Mouse (Mus musculus): ENCODE measurements around the gene Cyb5r4.
A peak's percentile ranks its signal among the peaks of the same experiment; 100 is the strongest.
"Not testable (repeated sequence)": the region's sequence is repeated elsewhere in the genome, so short reads cannot be mapped to it uniquely, and the experiment has no call there.

The Cyb5r4 gene

DNA sequence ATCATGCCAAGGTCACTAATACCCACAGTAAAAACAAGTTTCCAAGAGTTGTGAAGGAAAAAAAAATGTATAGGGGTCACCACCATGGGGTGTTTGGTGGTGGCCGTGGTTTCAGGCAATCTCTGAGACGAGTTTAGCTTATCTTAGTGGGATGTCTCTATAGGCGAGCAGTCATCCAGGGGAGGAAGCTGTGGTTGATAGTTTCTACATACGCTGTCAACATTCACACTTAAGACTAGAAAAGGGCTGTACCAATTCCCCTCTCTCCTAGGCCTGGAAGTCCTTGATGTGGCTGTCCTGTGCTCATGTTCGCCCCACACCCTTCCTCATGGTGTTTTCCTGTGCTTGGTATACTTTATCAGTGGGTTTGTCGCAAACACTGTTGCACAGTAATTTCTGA is 4.0 kb downstream of the Cyb5r4 start:
- DNase-seq (ENCODE audit: low spot score) = no peak

DNA sequence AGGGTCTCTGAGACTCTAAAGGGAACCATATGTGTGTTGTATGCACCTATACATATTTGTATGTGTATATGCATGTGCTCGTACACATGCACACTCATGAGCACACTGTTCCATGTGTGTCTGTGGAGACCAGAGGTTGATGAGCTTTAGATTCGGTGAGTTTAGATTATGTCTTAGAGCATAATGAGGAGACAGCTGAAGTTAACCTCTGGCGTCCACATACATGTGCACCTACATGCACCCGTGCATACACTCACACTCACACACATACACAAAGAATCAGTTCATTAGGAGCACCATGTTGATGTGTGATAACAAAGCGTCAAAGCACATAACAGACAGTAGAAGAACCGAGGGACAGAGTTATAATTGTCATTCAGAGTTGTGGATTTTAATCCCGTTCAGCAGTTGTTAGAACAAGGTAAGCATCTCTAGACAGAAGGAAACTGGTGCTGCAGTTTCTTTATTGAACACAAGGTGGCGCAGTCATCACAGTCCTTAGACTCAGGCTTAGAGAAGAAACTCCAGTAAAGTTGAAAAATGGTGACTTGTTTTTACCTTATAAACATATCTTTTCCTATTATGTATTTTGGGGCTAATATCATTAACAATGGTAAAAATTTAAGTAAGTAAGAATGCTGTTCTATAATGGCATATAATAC is 5.7 kb downstream of the Cyb5r4 start:
- DNase-seq (ENCODE audit: low spot score) = peak; percentile 91

DNA sequence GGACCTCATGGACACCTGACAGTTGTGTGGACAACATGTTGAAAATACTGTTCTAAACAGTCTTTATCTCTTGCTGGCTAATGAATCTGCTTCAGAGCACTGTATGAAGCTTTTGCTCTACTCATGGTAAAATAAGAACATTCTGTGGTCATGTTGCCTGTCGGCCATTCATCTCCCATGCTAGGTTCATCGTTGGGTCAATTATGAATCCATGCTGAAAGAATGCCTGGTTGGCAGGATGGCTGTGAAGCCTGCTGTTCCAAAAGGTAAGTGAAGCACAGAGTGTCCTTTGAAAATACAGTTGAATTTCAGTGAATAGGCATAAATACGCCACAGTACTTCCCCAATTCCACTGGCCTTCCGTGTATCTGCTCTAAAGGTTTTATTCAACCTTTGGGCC is 10.4 kb downstream of the Cyb5r4 start:
- DNase-seq (ENCODE audit: low spot score) = no peak

DNA sequence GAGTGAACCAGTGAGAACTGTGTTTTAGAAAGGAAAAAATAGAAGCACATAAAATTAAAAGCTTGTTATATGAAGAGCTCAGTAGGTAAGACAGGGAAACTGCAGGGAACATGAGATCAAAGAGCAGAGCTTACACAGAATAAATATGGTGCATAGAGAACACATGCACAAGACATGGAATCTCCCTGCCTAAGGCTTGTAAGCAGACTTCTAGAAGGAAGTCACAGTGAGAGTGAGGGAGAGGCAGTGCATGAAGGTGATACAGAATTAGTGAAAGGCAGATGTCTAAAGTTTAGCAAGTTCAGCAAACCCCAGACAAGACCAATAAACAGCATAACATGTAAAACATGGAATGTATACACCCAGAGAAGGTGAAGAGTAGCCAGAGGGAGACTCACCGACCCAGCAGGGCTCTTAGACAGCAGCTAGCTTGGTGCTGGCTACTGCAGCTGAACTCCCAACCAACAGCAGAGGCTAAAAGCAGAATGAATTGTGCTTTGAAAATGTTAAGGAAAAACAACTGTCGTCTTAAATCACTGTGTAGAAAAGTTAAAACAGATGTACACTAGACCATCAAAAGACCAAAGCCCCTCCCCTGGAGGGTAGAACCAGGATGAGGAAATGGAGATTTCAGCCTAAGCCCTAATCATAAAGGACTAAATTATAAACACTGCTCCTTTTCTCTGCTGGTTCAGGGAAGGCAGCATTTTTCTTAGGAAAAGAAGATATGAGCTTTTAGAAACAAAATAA is 13.2 kb downstream of the Cyb5r4 start:
- peak; percentile 50 for DNase-seq (ENCODE audit: low spot score)

DNA sequence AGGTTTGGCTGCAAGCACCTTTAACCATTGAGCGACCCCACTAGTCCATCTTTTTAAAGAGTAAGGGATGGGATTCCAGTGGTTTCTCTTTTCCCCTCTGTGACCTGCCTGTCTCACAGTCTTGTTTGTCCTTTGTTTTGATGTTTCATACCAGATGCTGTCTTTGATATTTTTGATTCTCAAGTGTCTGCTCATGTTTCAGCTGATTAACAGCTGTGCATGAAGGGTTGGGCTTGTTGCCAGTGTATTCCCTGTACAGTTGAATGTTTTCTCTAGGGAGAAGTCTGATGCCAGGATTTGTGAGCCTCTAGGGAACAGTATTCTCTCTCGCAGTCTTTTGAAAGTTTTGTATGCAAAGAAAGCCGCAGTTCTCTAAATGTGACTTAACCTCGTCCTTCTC is 27.6 kb downstream of the Cyb5r4 start:
- DNase-seq (ENCODE audit: low spot score) = no peak

DNA sequence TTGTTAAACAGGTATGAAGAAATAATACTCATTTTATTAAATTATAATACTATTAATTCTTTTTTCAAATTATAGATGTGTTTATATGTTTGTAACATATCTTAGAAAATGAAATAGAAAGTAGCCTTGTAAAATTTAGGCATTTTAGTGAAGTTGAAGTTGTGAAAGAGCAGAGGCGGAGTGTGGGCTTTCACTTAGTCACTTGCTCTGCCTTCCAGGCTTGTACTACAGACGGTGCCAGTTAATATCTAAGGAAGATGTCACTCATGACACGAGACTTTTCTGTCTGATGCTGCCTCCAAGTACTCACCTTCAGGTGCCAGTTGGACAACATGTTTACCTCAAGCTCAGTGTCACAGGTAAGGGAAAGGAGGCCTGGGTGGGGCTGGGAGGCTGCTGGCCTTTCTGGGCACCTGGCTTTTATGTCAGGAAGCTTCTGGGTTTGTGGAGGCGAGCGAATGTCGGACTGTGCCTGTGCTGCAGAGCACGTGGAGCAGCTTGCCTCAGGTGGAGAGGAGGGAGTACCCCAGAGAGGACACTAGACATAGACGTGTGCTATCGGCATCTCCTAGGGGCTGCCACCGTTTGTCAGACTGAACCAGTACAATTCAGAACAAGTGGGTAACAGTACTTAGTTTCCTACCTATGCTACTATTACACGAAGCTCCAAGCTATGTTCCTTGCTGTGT is 33.9 kb downstream of the Cyb5r4 start:
- no peak for DNase-seq (ENCODE audit: low spot score)

DNA sequence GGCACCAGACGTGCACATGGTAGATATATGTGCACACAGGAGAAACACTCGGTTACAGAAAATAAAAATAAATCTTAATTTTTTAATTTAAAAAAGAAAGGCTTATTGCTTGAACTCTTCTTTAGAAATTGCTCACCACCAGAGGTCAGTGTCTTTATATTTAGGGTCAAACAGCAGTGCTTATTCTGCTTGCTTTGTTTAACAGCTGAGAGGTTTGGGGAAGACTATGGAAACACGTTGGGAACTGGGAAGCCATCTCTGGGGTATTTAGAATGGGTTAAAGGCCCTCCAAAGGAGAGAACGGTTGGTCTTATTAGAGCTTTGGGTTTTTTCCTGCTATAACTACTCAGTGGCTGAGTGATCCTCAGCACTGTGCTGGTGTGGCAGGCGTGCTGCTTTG is 40.5 kb downstream of the Cyb5r4 start:
- DNase-seq (ENCODE audit: low spot score) = peak; percentile 6

DNA sequence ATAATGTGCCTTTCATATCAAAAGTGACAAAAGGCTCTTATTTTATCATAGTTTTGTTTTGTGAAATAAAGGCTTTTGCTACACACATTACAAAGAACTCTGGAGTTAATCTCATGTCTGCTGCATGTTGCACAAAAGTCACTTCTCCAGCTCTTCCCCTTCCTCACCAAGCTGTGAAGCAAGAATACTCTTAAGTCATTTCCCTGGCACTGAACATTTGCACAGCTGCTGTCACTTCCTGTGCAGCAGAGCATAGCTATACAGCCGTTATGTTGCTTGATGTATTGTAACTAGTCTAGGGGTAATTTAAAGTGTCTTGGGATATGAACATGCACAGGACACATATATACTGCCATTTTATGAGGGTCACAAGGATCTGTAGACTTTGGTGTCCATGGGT is 46.3 kb downstream of the Cyb5r4 start:
- DNase-seq (ENCODE audit: low spot score) = no peak

DNA sequence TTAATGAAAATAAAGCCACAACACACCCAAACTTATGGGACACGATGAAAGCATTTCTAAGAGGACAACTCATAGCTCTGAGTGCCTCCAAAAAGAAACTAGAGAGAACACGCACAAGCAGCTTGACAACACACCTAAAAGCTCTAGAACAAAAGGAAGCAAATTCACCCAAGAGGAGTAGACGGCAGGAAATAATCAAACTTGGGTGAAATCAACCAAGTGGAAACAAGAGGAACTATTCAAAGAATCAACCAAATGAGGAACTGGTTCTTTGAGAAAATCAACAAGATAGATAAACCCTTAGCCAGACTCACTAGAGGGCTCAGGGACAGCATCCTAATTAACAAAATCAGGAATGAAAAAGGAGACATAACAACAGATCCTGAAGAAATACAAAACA is 49.8 kb downstream of the Cyb5r4 start:
- not testable (repeated sequence) for DNase-seq (ENCODE audit: low spot score)

DNA sequence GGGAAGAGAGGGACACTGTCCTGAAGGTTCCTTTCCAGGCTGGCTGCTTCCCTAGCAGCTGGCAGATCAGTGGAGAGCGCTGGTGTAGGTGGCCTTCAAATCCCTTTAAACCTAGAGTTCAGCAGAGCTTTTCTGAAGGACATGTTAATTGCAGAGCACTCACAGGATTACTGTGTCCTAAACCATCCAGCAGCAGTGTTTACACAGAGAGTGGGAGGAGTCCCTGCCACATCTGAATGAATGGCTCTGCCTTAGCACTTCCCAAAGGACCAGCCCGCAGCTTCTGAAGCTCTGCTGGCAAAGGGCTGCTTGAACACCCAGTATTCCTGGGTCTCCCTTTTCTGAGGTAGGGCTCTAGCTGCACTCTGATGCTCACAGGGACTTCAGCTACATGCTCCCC is 56.1 kb downstream of the Cyb5r4 start:
- DNase-seq (ENCODE audit: low spot score) = peak; percentile 19

DNA sequence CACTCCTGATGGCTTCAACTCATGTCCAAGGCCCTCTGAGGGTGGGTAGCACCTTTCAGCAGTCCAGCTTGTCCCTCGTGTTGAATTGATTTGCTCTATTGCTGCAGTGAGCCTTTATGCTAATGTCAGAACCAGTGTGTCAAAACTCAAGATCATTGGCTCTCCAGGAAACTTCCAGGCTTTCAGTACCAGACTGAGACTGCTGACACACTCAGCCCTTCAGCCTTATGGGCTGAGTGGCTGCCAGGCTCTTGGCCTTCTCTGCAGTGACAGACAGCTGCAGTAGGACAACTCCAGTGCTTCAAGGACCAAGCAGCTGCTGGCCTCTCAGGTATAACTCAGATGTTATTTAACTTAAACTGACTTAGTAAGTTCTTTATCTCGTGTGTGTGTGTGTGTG is 57.7 kb downstream of the Cyb5r4 start:
- DNase-seq (ENCODE audit: low spot score) = no peak

DNA sequence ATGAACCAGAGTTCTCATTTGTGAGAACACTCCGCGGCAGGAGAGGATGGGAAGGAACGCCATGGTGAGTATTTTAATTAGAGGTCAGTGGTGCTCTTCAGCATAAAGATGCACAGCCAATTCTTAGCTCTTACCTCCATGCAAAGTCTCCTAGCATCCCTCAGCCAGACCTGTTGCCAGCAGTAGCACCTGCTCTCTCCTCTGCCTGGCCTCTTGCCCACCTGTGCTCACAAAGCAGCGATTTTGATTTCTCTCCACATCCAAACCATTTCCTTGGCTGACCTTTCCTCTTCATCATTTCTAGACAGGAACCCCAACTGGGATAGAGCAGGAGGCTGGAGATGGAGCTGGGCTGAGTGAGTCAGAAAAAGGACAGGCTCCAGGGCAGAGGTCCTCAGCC is 65.2 kb downstream of the Cyb5r4 start:
- DNase-seq (ENCODE audit: low spot score) = no peak

DNA sequence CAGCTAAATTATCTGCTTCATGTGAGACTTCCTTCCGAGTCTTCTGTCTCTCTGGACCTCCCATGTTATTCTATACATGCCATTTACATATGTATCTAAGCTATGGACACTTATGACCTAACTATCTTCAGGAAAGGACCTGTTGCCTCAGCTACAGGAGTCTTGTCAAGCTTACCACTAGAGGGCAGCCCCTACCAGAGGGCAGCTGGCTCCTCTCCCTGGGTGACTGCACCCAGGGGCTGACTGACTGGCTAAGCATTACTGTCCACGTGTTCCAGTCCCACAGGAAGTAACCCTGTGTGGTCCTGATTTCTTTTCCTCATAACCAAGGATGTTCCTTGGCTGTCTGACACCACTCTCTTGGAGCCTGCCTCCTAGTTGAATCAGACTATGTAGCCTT is 76.2 kb downstream of the Cyb5r4 start:
- no peak for DNase-seq (ENCODE audit: low spot score)

DNA sequence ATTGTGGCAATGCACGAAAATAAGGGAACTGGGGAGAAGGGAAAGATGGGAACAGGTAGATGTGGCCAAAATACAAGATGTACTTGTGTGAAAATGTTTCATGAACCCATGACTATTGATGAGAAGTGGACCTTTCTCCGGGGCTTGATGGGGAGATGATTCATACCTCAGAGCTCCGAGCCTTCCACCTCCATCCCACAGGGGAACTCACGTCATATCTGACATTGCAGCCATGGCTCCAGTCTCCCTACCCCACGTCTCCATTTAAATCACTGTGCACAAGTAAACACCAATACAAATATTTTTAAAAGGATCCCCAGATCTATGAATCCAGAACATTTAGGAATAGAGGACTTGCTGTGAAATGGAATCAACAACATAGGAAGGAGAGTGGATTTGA is 93.2 kb downstream of the Cyb5r4 start:
- no peak for DNase-seq (ENCODE audit: low spot score)

DNA sequence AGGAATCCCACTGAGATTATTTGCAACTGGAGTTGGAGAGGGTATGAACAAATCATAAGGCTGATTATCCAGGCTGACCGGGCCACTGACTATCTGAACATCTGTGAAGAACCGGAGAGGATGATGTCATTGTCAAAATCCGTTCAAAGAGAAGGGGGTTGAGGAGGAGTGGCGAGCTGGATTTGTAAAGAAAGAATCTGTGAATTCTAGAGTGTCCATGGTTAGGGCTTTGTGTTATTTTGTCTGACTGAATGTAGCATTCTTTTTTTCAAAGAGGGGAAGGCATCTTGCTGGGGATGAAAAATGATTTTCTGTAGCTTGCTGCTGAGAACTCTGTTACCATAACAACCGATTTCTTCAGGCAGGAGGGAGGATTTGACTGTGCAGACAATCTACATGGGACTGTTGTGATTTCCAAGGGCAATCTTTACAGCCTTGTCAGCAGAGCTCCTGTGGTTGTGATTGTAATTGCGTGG is 93.7 kb downstream of the Cyb5r4 start:
- peak; percentile 16 for DNase-seq (ENCODE audit: low spot score)

DNA sequence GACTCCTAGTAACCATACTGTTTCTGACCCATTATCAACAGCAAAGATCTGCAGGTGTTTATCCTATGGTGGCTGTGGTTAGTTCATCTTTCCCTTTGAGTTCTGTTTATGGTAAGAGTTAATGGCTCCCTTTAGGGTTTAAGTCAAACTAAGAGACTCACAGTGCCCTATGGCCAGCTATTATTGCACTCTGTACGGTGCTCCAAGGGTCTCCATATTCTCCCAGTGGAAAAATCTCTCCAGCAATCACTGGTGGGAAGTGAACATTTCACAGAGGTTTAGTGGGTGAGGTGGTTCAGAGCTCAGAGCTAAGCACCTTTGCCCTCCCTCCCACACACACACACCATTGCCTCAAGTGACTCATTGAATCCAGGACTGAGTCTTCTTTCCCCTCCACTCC is 94.2 kb downstream of the Cyb5r4 start:
- DNase-seq (ENCODE audit: low spot score) = no peak

DNA sequence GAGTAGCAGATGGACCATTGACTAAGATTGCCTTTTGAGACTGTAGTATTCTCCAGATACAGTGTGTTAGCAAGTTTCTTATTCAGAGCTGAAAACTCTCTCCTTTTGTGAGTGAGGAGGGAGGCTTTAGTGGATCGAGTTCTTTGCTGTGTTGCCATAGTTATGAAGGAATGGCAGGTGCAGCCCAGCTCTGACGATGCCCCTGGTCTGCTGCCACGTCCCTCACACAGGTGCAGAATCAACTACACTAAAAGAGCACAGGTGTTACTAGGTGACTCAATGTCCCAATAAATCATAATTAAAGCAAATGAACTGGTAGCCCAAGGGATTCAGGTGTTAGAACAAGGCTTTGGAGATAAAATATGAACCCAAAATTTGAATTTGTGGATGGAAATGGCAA is 97.2 kb downstream of the Cyb5r4 start:
- DNase-seq (ENCODE audit: low spot score) = no peak

DNA sequence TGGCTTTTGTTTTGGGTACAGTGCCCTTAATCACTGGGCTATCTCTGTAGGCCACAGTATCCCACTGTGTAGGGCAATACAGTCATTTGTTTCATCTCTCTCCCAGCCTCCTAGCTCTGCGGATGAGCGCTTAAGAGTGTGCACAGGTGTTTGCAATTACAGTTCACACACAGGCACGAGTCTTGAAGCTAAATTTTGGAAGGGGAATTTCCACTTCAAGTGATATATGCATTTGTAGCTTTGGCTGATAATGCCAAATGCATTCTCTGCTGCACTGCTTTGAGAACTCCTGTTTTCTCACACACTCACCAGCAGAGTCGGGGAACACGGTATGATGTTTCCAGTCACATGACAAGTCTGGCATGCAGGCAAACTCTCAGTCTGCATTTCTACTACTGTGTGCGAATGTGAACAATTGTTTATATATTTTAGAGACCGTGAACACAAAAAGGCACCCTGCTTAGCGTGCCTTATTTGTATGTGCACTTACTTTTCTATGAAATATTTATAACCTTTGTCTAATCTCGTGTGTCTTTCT is 100.2 kb downstream of the Cyb5r4 start:
- peak; percentile 26 for DNase-seq (ENCODE audit: low spot score)

DNA sequence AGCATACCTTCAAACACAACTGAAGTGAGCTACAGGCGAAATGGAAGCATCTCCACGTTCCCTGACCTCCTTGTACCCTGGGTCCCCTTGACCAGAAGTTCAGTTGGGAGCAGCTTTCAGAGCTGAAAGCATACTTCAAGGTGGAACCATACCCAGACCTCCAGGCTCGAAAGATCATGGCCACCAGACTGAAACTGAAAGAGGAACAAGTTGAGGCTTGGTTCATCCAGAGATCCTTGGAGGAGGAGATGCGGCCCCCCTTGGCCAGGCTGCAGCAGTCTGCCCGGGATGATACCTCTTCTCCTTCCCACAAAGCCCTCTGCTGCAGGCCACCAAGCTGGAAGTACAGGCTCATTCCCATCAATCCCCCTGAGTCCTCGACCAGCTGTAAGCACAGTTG is 105.2 kb downstream of the Cyb5r4 start:
- DNase-seq (ENCODE audit: low spot score) = not testable (repeated sequence)

All from embryo, embryonic 10.5 days (tissue).